Mouse (Mus musculus) lung, postnatal 0 days (tissue): ENCODE data around the gene Tbc1d22a. TPM values are rescaled to one million over a fixed set of nuclear protein-coding genes. Genes with fewer than 3 reads are reported as not detected.

Experiments used
- ATAC-seq: fragments of 200-750 bp; cut with Nextera tagmentation; 2 replicates; pipeline ENCODE4 v1.8.0; 2017; ENCODE audit warnings: moderate library complexity
- DNase-seq: peaks from one replicate; pipeline ENCODE4 v3.0.0-alpha.2; 2016; ENCODE audit warnings: low spot score
- H3K27ac ChIP-seq: fragments of 300-500 bp; sonication (generic); 2 replicates; pipeline ENCODE4 v1.5.1; 2014; ENCODE audit warnings: antibody characterized with exemption, mild to moderate bottlenecking, low read length, mixed read lengths
- H3K27me3 ChIP-seq: fragments of 300-500 bp; sonication (generic); replicated peaks from 2 replicates; pipeline ENCODE4 v1.6.1; 2014; ENCODE audit warnings: low read length, mixed read lengths; ENCODE audit not compliant: insufficient read depth
- H3K36me3 ChIP-seq: fragments of 300-500 bp; sonication (generic); 2 replicates; pipeline ENCODE4 v1.6.1; 2014; ENCODE audit warnings: low read length, mixed read lengths; ENCODE audit not compliant: insufficient read depth
- H3K4me1 ChIP-seq: fragments of 300-500 bp; sonication (generic); 2 replicates; pipeline ENCODE4 v1.6.1; 2014; ENCODE audit warnings: antibody characterized with exemption, low read depth, low read length, mixed read lengths; ENCODE audit not compliant: insufficient read depth
- H3K4me2 ChIP-seq: fragments of 300-500 bp; sonication (generic); replicated peaks from 2 replicates; pipeline ENCODE4 v1.6.1; 2014; ENCODE audit warnings: low read depth, mild to moderate bottlenecking, low read length, moderate library complexity, mixed read lengths
- H3K4me3 ChIP-seq: fragments of 300-500 bp; sonication (generic); 2 replicates; pipeline ENCODE4 v1.5.1; 2014; ENCODE audit warnings: low read depth, low read length
- H3K9ac ChIP-seq: fragments of 300-500 bp; sonication (generic); replicated peaks from 2 replicates; pipeline ENCODE4 v1.6.1; 2014; ENCODE audit warnings: low read depth, mild to moderate bottlenecking
- H3K9me3 ChIP-seq: fragments of 300-500 bp; sonication (generic); 2 replicates; pipeline ENCODE4 v1.6.1; 2016; ENCODE audit warnings: low read length, mixed read lengths
- CTCF ChIP-seq: IDR thresholded peaks from 2 replicates; pipeline ENCODE4 v1.5.1; 2016; ENCODE audit warnings: antibody characterized with exemption, mild to moderate bottlenecking
- EP300 ChIP-seq: IDR thresholded peaks from 2 replicates; pipeline ENCODE4 v1.6.1; 2016; ENCODE audit warnings: antibody characterized with exemption, mild to moderate bottlenecking, control low read depth
- WGBS: fragments of 180-500 bp; shearing (Covaris S2); extraction: QIAGEN DNeasy Blood & Tissue Kit; methylation state at CpG from one replicate; pipeline ENCODE4 v1.1.7; 2014; 5-methylcytosine and 5-hydroxymethylcytosine counted together
- polyA plus RNA-seq: library from polyadenylated mRNA; unstranded; fragments of >200 nt; fragmentation: Nextera tagmentation; extraction: Ambion mirVana; gene quantifications from 2 replicates; pipeline ENCODE4 v1.2.1, GENCODE M21; 2015

Gene Tbc1d22a
- polyA plus RNA-seq, 1 experiment from 2014 or later: 13.1 TPM

GRCm38 (mm10) chr15:86422858-86423257 lies 208.6 kb downstream of the Tbc1d22a start:
- no peak overlapping the region for H3K27ac ChIP-seq
- no peak overlapping the region for H3K4me3 ChIP-seq
- H3K9ac ChIP-seq: no peak overlapping the region
- WGBS: 30% methylated on average over 1 of the region's 1 CpGs
- DNase-seq (no peak), ATAC-seq (no peak)
- TF ChIP-seq CTCF: no peak
- TF ChIP-seq EP300: no peak
- H3K9me3 ChIP-seq: no peaks in the 10 kb centered on the region
- 0 out of 2 replicates have a peak, but pooled peaks cover 5% of the 10 kb centered on the region for H3K4me1 ChIP-seq
- no peaks in the 10 kb centered on the region for H3K36me3 ChIP-seq
- H3K4me2 ChIP-seq: no peak overlapping the region
- no peaks in the 10 kb centered on the region for H3K27me3 ChIP-seq

GRCm38 (mm10) chr15:86423884-86424283 lies 209.6 kb downstream of the Tbc1d22a start:
- 0 out of 2 replicates have a peak, but pooled peaks cover 5% of the 10 kb centered on the region for H3K4me1 ChIP-seq
- no peak for ATAC-seq
- H3K4me3 ChIP-seq: no peak overlapping the region
- TF ChIP-seq CTCF (no peak), EP300 (no peak)
- no peak overlapping the region for H3K4me2 ChIP-seq
- H3K27me3 ChIP-seq: no peaks in the 10 kb centered on the region
- no peak for DNase-seq
- H3K9me3 ChIP-seq: no peaks in the 10 kb centered on the region
- H3K27ac ChIP-seq: no peak overlapping the region
- H3K9ac ChIP-seq: no peak overlapping the region
- 49% methylated on average over 2 of the region's 2 CpGs for WGBS
- H3K36me3 ChIP-seq: no peaks in the 10 kb centered on the region

GRCm38 (mm10) chr15:86424971-86425370 lies 210.7 kb downstream of the Tbc1d22a start:
- Histone ChIP-seq H3K4me2 (no peak overlapping the region), H3K27ac (no peak overlapping the region), H3K36me3 (no peaks in the 10 kb centered on the region), H3K9me3 (no peaks in the 10 kb centered on the region), H3K27me3 (no peaks in the 10 kb centered on the region), H3K4me1 (0 out of 2 replicates have a peak, but pooled peaks cover 5% of the 10 kb centered on the region), H3K9ac (no peak overlapping the region), H3K4me3 (no peak overlapping the region)
- no peak for ATAC-seq
- WGBS: 41% methylated on average over 8 of the region's 8 CpGs
- no peak for TF ChIP-seq EP300
- TF ChIP-seq CTCF: no peak
- DNase-seq: no peak

GRCm38 (mm10) chr15:86426364-86427000 lies 212.2 kb downstream of the Tbc1d22a start:
- WGBS: 70% methylated on average over 5 of the region's 5 CpGs
- Histone ChIP-seq H3K36me3 (no peaks in the 10 kb centered on the region), H3K9ac (no peak overlapping the region), H3K9me3 (no peaks in the 10 kb centered on the region), H3K4me2 (no peak overlapping the region), H3K4me1 (0 out of 2 replicates have a peak, but pooled peaks cover 5% of the 10 kb centered on the region), H3K27me3 (no peaks in the 10 kb centered on the region), H3K27ac (no peak overlapping the region), H3K4me3 (no peak overlapping the region)
- TF ChIP-seq CTCF (no peak), EP300 (no peak)
- DNase-seq (no peak), ATAC-seq (no peak)

GRCm38 (mm10) chr15:86427439-86427838 lies 213.2 kb downstream of the Tbc1d22a start:
- TF ChIP-seq EP300: no peak
- no peak for TF ChIP-seq CTCF
- Histone ChIP-seq H3K9ac (no peak overlapping the region), H3K36me3 (no peaks in the 10 kb centered on the region), H3K4me3 (no peak overlapping the region), H3K27ac (no peak overlapping the region), H3K4me1 (0 out of 2 replicates have a peak, but pooled peaks cover 5% of the 10 kb centered on the region), H3K27me3 (no peaks in the 10 kb centered on the region), H3K4me2 (no peak overlapping the region), H3K9me3 (no peaks in the 10 kb centered on the region)
- DNase-seq (peak; percentile 39), ATAC-seq (peak; percentile 77)
- WGBS: 60% methylated on average over 4 of the region's 4 CpGs

GRCm38 (mm10) chr15:86428496-86428895 lies 214.2 kb downstream of the Tbc1d22a start:
- Histone ChIP-seq H3K4me2 (no peak overlapping the region), H3K9ac (no peak overlapping the region), H3K27me3 (no peaks in the 10 kb centered on the region), H3K9me3 (no peaks in the 10 kb centered on the region), H3K4me1 (0 out of 2 replicates have a peak, but pooled peaks cover 5% of the 10 kb centered on the region), H3K36me3 (no peaks in the 10 kb centered on the region), H3K4me3 (no peak overlapping the region), H3K27ac (no peak overlapping the region)
- no peak for ATAC-seq
- TF ChIP-seq EP300 (no peak), CTCF (no peak)
- DNase-seq: no peak
- WGBS: 90% methylated on average over 5 of the region's 5 CpGs
